Mouse (Mus musculus) erythroblast, embryonic 14.5 days (primary cell): Measurements from ENCODE around the gene Cacul1.

ENCODE experiments used
- GATA1 ChIP-seq: IDR thresholded peaks from 2 replicates; pipeline ENCODE4 v1.6.1; 2012; ENCODE audit warnings: low read length, inconsistent platforms, mixed read lengths
- TAL1 ChIP-seq: IDR thresholded peaks from 3 replicates; pipeline ENCODE4 v1.6.1; 2012; ENCODE audit warnings: low read length, inconsistent platforms, mixed read lengths

DNA sequence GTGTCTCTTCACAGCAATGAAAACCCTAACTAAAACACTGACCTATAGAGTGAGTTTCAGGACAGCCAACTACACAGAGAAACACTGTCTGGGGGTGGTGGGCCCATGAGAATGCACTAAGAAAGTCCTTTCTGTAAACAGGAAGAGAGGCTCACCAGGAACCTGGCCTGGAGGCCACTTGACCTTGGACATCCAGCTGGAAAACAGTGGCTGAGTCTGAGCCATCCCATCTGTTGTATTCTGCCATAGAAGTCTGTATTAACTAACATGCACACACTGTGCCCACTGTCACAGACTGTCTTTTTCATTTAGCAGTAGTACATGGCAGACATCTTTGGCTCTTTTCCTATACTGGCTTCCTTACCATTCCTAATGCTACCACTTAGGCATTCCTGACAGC, 80.6 kb downstream of the Cacul1 start:
- TF ChIP-seq TAL1 (no peak), GATA1 (no peak)
